Mouse (Mus musculus) gastrocnemius, postnatal 4 days (tissue): ENCODE results near the gene Folr1. TPM values are rescaled to one million over a fixed set of nuclear protein-coding genes. Genes with fewer than 3 reads are reported as not detected.

Experiments used
- DNase-seq, 2 experiments: peaks; one replicate each; pipeline ENCODE4 v3.0.0; 2021 to 2022; ENCODE audit warnings: low spot score in 2 of 2, mixed read lengths in 2 of 2
- total RNA-seq, 2 experiments: library from RNA; stranded (reverse); gene quantifications; 2 replicates each; pipeline ENCODE4 v1.2.3; 2021

Gene Folr1
- total RNA-seq, 2 experiments from 2014 or later, result 1.1 to 1.6 TPM

GRCm38 (mm10) chr7:101868241-101869162 is 2.1 kb downstream of the Folr1 start:
- no peak for DNase-seq

- DNase-seq, result no peak
Measured at GRCm38 (mm10) chr7:101867482-101867881, 3.1 kb downstream of the Folr1 start.

GRCm38 (mm10) chr7:101866491-101867265 is 3.9 kb downstream of the Folr1 start:
- DNase-seq, result no peak

GRCm38 (mm10) chr7:101863415-101863814 is 7.2 kb downstream of the Folr1 start, which contains the start of gene Anapc15:
TSS of gene Anapc15 (plus strand) at chr7:101863715.
- no peak for DNase-seq

- no peak for DNase-seq
Measured at GRCm38 (mm10) chr7:101862291-101862690, 8.3 kb downstream of the Folr1 start.

GRCm38 (mm10) chr7:101860978-101861377 is 9.6 kb downstream of the Folr1 start:
- no peak for DNase-seq

GRCm38 (mm10) chr7:101858362-101858761 is 12.2 kb downstream of the Folr1 start:
- DNase-seq, result no peak

GRCm38 (mm10) chr7:101857094-101857493 is 13.5 kb downstream of the Folr1 start, which contains the start of gene Folr2:
TSS of gene Folr2 (minus strand) at chr7:101857194.
- no peak for DNase-seq

GRCm38 (mm10) chr7:101853816-101854215 is 16.8 kb downstream of the Folr1 start:
- DNase-seq, result no peak

- DNase-seq, result no peak
Measured at GRCm38 (mm10) chr7:101852846-101853245, 17.7 kb downstream of the Folr1 start.

- no peak for DNase-seq
Measured at GRCm38 (mm10) chr7:101851689-101852088, 18.9 kb downstream of the Folr1 start.

- DNase-seq, result no peak
Measured at GRCm38 (mm10) chr7:101847934-101848333, 22.7 kb downstream of the Folr1 start.

- no peak for DNase-seq
Measured at GRCm38 (mm10) chr7:101844186-101844585, 26.4 kb downstream of the Folr1 start.

- DNase-seq, result peak; percentile 56 to 84
Measured at GRCm38 (mm10) chr7:101837606-101838471, 32.7 kb downstream of the Folr1 start, which contains the start of gene Inppl1. TSS of gene Inppl1 (minus strand) at chr7:101838229.

- DNase-seq, result no peak
Measured at GRCm38 (mm10) chr7:101837154-101837605, 33.4 kb downstream of the Folr1 start.

- DNase-seq, result peak; percentile 54 to 77
Measured at GRCm38 (mm10) chr7:101836271-101837153, 34.1 kb downstream of the Folr1 start.

- DNase-seq, result no peak
Measured at GRCm38 (mm10) chr7:101835457-101836109, 35.0 kb downstream of the Folr1 start.

GRCm38 (mm10) chr7:101834903-101835302 is 35.7 kb downstream of the Folr1 start:
- DNase-seq, result no peak

- no peak for DNase-seq
Measured at GRCm38 (mm10) chr7:101833916-101834584, 36.5 kb downstream of the Folr1 start.
